Mouse (Mus musculus): ENCODE measurements around the gene Tyms.

GRCm38 (mm10) chr5:30098260-30098659 lies 24.8 kb upstream of the Tyms start:
- no peak for TF ChIP-seq POLR2A (IDR thresholded peaks at IDR 0.05; ENCODE audit: low read depth, low read length)
- no peak for TF ChIP-seq CTCF (IDR thresholded peaks at IDR 0.05; ENCODE audit: borderline replicate concordance, insufficient read depth, low read length)
